Mouse (Mus musculus) C2C12 (cell line): ENCODE data around the gene Zfp791.

Source experiments
- CTCF ChIP-seq: IDR thresholded peaks from one replicate; pipeline ENCODE4 v1.5.1; 2011; ENCODE audit not compliant: control insufficient read depth, insufficient read depth, insufficient read length
- MAX ChIP-seq: IDR thresholded peaks from one replicate; pipeline ENCODE4 v1.6.1; 2011; ENCODE audit warnings: mild to moderate bottlenecking, control low read depth
- MYOD1 ChIP-seq: IDR thresholded peaks from one replicate; pipeline ENCODE4 v1.6.1; 2011; ENCODE audit warnings: low read depth; ENCODE audit not compliant: control insufficient read depth, insufficient read length
- USF1 ChIP-seq: IDR thresholded peaks from one replicate; pipeline ENCODE4 v1.6.1; 2011; ENCODE audit warnings: low read depth, mild to moderate bottlenecking, control low read depth, moderate library complexity

DNA sequence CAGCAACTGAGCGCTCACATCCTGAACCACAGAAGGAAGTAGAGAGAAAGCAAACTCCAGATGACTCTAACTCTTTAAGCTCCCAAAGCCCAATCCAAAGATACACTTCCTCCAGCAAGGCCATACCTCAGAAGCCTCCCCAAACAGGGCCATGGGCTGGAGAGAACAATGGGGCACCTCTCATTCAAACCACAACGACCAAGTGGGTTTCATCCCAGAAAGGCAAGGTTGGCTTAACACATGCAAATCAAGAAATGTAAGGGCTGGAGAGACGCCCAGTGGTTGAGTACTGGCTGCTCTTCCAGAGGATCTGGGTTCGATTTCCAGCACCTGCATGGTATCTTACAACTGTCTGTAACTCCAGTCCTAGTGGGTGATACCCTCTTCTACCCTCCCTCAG lies 7.4 kb downstream of the Zfp791 start:
- TF ChIP-seq USF1: no peak
- TF ChIP-seq CTCF: no peak
- no peak for TF ChIP-seq MYOD1
- TF ChIP-seq MAX: no peak
